Mouse (Mus musculus) heart, postnatal 4 days (tissue): ENCODE measurements at regions not wholly inside any gene's neighbourhood (a gene's known extent, or its start where the extent isn't known, plus 50 kb on each side); places are given as distances from the start of the nearest gene placed in this dataset.
A peak's percentile ranks its signal among the peaks of the same experiment; 100 is the strongest.

ENCODE experiments used
- DNase-seq: peaks from one replicate; pipeline ENCODE4 v3.0.0; 2021

GRCm38 (mm10) chr8:103148013-103148412 lies 362.6 kb upstream of the Cdh11 start:
- no peak for DNase-seq

GRCm38 (mm10) chr8:103148447-103148846 lies 363.0 kb upstream of the Cdh11 start:
- DNase-seq, result no peak

GRCm38 (mm10) chr8:103166623-103167316 lies 381.3 kb upstream of the Cdh11 start:
- DNase-seq, result no peak

- DNase-seq, result no peak
Measured at GRCm38 (mm10) chr8:103173313-103173712, 387.9 kb upstream of the Cdh11 start.

GRCm38 (mm10) chr8:103173803-103174429 lies 388.5 kb upstream of the Cdh11 start:
- DNase-seq, result no peak

GRCm38 (mm10) chr8:103180661-103181060 lies 395.2 kb upstream of the Cdh11 start:
- no peak for DNase-seq

GRCm38 (mm10) chr8:103188720-103189498 lies 403.5 kb upstream of the Cdh11 start:
- no peak for DNase-seq

GRCm38 (mm10) chr8:103198251-103198650 lies 412.8 kb upstream of the Cdh11 start:
- no peak for DNase-seq

- no peak for DNase-seq
Measured at GRCm38 (mm10) chr8:103199696-103200615, 414.5 kb upstream of the Cdh11 start.

GRCm38 (mm10) chr8:103203710-103204109 lies 418.3 kb upstream of the Cdh11 start:
- DNase-seq, result no peak

- DNase-seq, result no peak
Measured at GRCm38 (mm10) chr8:103214606-103215005, 429.2 kb upstream of the Cdh11 start.

GRCm38 (mm10) chr8:103230741-103231475 lies 445.5 kb upstream of the Cdh11 start:
- peak; percentile 10 for DNase-seq

- DNase-seq, result peak; percentile 19
Measured at GRCm38 (mm10) chr8:103234374-103234773, 448.9 kb upstream of the Cdh11 start.

GRCm38 (mm10) chr8:103235614-103236013 lies 450.2 kb upstream of the Cdh11 start:
- DNase-seq, result peak; percentile 43

GRCm38 (mm10) chr8:103238456-103238970 lies 453.1 kb upstream of the Cdh11 start:
- DNase-seq, result no peak

GRCm38 (mm10) chr8:103244169-103244568 lies 458.7 kb upstream of the Cdh11 start:
- DNase-seq, result no peak

- DNase-seq, result no peak
Measured at GRCm38 (mm10) chr8:103244658-103245057, 459.2 kb upstream of the Cdh11 start.

- no peak for DNase-seq
Measured at GRCm38 (mm10) chr8:103245864-103246263, 460.4 kb upstream of the Cdh11 start.

- DNase-seq, result no peak
Measured at GRCm38 (mm10) chr8:103261236-103261635, 475.8 kb upstream of the Cdh11 start.

- no peak for DNase-seq
Measured at GRCm38 (mm10) chr8:103270035-103270434, 484.6 kb upstream of the Cdh11 start.

- DNase-seq, result no peak
Measured at GRCm38 (mm10) chr8:103270815-103271553, 485.5 kb upstream of the Cdh11 start.
